31 mouse cellular contexts compared by ENCODE assay signal in genomic region chr13:40982759-40983158, GRCm38 (mm10). TPM values are rescaled to one million over a fixed set of nuclear protein-coding genes. Genes with fewer than 3 reads are reported as not detected.
A peak's percentile ranks its signal among the peaks of the same experiment; 100 is the strongest.
DNase-seq lines count a peak whose midpoint lies in the region; ATAC-seq lines count a peak whose summit lies in the region.
"Had no signal": no experiment of that assay in that cellular context is flagged by ENCODE, and none has a peak within 500 bp of the region (broad histone marks: within the 10 kb centered on the region; RNA-seq: fewer than 3 reads in every experiment).

No protein-coding gene starts in this region.

- intact Hi-C loops in heart, postnatal 10 days (cut with DNase I): no loop called here
- intact Hi-C loops in left cerebral cortex, postnatal 4 days (cut with DNase I): no loop called here

- no peak overlapping the region for H3K4me2 ChIP-seq in hindbrain, embryonic 13.5 days
- H3K4me2 ChIP-seq: embryonic facial prominence, embryonic 15.5 days; forebrain, embryonic 15.5 days; heart, embryonic 11.5 days; hindbrain, embryonic 15.5 days; limb, embryonic 12.5 days; liver, embryonic 15.5 days; lung, embryonic 14.5 days; midbrain, embryonic 15.5 days had no signal

- no peaks in the 10 kb centered on the region for H3K36me3 ChIP-seq in hindbrain, embryonic 13.5 days
- H3K36me3 ChIP-seq: embryonic facial prominence, embryonic 10.5 days; embryonic facial prominence, embryonic 15.5 days; forebrain, embryonic 10.5 days; forebrain, embryonic 15.5 days; G1E; hindbrain, embryonic 15.5 days; limb, embryonic 12.5 days; liver, embryonic 15.5 days; midbrain, embryonic 10.5 days; midbrain, embryonic 15.5 days had no signal

- DNase-seq in adrenal gland, postnatal 10 days: peak; percentile 12
- no peak for DNase-seq in adrenal gland, postnatal 4 days (ENCODE audit: low spot score in 2 of 2)
- peak; percentile 83 for DNase-seq in Muller cell, postnatal 12 days (ENCODE audit: inconsistent ontology term)
- peak; percentile 14 for DNase-seq in adrenal gland, postnatal 25 days
- DNase-seq in heart, postnatal 10 days: no peak
- no peak for DNase-seq in left cerebral cortex, postnatal 4 days
- DNase-seq: cerebellum, adult 2 months; cerebellum, postnatal 14 days; gastrocnemius, postnatal 25 days; heart, adult 11 months; kidney, adult 11 months; kidney, postnatal 14 days; layer of hippocampus, adult 9-11 months; lung, embryonic 14.5 days; lung, postnatal 14 days; right cerebral cortex, postnatal 14 days; thymus, postnatal 4 days had no signal

- H3K27ac ChIP-seq in hindbrain, embryonic 13.5 days: no peak overlapping the region
- H3K27ac ChIP-seq: embryonic facial prominence, embryonic 10.5 days; embryonic facial prominence, embryonic 15.5 days; forebrain, embryonic 10.5 days; forebrain, embryonic 15.5 days; hindbrain, embryonic 15.5 days; limb, embryonic 12.5 days; liver, embryonic 15.5 days; midbrain, embryonic 10.5 days; midbrain, embryonic 15.5 days had no signal

- 83% methylated on average over 1 of the region's 1 CpGs for WGBS in hindbrain, embryonic 13.5 days

- H3K27me3 ChIP-seq in hindbrain, embryonic 13.5 days: no peaks in the 10 kb centered on the region
- H3K27me3 ChIP-seq: embryonic facial prominence, embryonic 15.5 days; forebrain, embryonic 15.5 days; hindbrain, embryonic 15.5 days; limb, embryonic 12.5 days; liver, embryonic 15.5 days; midbrain, embryonic 15.5 days had no signal

- H3K9ac ChIP-seq in hindbrain, embryonic 13.5 days: no peak overlapping the region
- H3K9ac ChIP-seq: embryonic facial prominence, embryonic 15.5 days; forebrain, embryonic 15.5 days; hindbrain, embryonic 15.5 days; limb, embryonic 12.5 days; liver, embryonic 15.5 days; lung, embryonic 14.5 days; midbrain, embryonic 15.5 days had no signal

- ATAC-seq in hindbrain, embryonic 13.5 days (ENCODE audit: low FRiP score): no peak
- ATAC-seq: activated CD4-positive, CD25-positive, alpha-beta regulatory T cell, adult 4 months; forebrain, embryonic 15.5 days; inflammation-experienced regulatory T-cells, adult 6 months; midbrain, embryonic 15.5 days had no signal

- H3K4me1 ChIP-seq in hindbrain, embryonic 13.5 days (replicated peaks): no peaks in the 10 kb centered on the region
- H3K4me1 ChIP-seq: embryonic facial prominence, embryonic 10.5 days; embryonic facial prominence, embryonic 15.5 days; forebrain, embryonic 10.5 days; forebrain, embryonic 15.5 days; hindbrain, embryonic 15.5 days; limb, embryonic 12.5 days; midbrain, embryonic 10.5 days; midbrain, embryonic 15.5 days had no signal

- H3K4me3 ChIP-seq in hindbrain, embryonic 13.5 days: no peak overlapping the region
- H3K4me3 ChIP-seq: embryonic facial prominence, embryonic 10.5 days; embryonic facial prominence, embryonic 15.5 days; forebrain, embryonic 10.5 days; forebrain, embryonic 15.5 days; hindbrain, embryonic 15.5 days; limb, embryonic 12.5 days; liver, embryonic 15.5 days; midbrain, embryonic 10.5 days; midbrain, embryonic 15.5 days had no signal

- H3K9me3 ChIP-seq in hindbrain, embryonic 13.5 days: no peaks in the 10 kb centered on the region
- H3K9me3 ChIP-seq: embryonic facial prominence, embryonic 10.5 days; embryonic facial prominence, embryonic 15.5 days; forebrain, embryonic 10.5 days; forebrain, embryonic 15.5 days; G1E; hindbrain, embryonic 15.5 days; limb, embryonic 12.5 days; liver, embryonic 15.5 days; midbrain, embryonic 10.5 days; midbrain, embryonic 15.5 days had no signal

RNA-seq across cellular contexts. Expression of gene Pak1ip1, which starts 18.1 kb away (rescaled TPM):
- total RNA-seq in adrenal gland, postnatal 10 days (2021): 10 to 100 TPM; 48.0 to 55.5 TPM
- total RNA-seq in adrenal gland, postnatal 4 days (2021): 10 to 100 TPM; 63.4 to 66.3 TPM
- 55.6 and 61.6 TPM in 2 replicates for total RNA-seq in adrenal gland, postnatal 25 days (2021)
- total RNA-seq in heart, postnatal 10 days (2021): 10 to 100 TPM; 30.2 to 33.4 TPM
- 10 to 100 TPM; 29.8 to 33.7 TPM for total RNA-seq in left cerebral cortex, postnatal 4 days (2021)
- 66.3 and 68.8 TPM in 2 replicates for polyA plus RNA-seq in hindbrain, embryonic 13.5 days (2015; fragmentation: Nextera tagmentation; extraction: Ambion mirVana)

RNA-seq across cellular contexts. Expression of gene Tmem14c, which starts 33.3 kb away (rescaled TPM):
- total RNA-seq in adrenal gland, postnatal 10 days (2021): 100 to 1,000 TPM; 310 to 344 TPM
- total RNA-seq in adrenal gland, postnatal 4 days (2021): 100 to 1,000 TPM; 157 to 168 TPM
- 160 and 178 TPM in 2 replicates for total RNA-seq in adrenal gland, postnatal 25 days (2021)
- total RNA-seq in heart, postnatal 10 days (2021): 100 to 1,000 TPM; 193 to 203 TPM
- 10 to 100 TPM; 56.1 to 57.2 TPM for total RNA-seq in left cerebral cortex, postnatal 4 days (2021)
- polyA plus RNA-seq in hindbrain, embryonic 13.5 days (2015; fragmentation: Nextera tagmentation; extraction: Ambion mirVana): 132 and 137 TPM in 2 replicates

Comparison
In these comparisons a context has a peak if more than half of its experiments do, and no peak if none do; other contexts are left out.
1. DNase-seq: peak in adrenal gland, postnatal 10 days (single experiment), Muller cell, postnatal 12 days (single experiment) and adrenal gland, postnatal 25 days (single experiment); none in adrenal gland, postnatal 4 days (0 of 2), heart, postnatal 10 days (0 of 2) and left cerebral cortex, postnatal 4 days (single experiment).